Mouse (Mus musculus) layer of hippocampus, postnatal 36 days (tissue): ENCODE measurements at regions not wholly inside any gene's neighbourhood (a gene's known extent, or its start where the extent isn't known, plus 50 kb on each side); places are given as distances from the start of the nearest gene placed in this dataset.

Experiments used
- DNase-seq, 2 experiments: peaks; one replicate each; pipeline ENCODE4 v3.0.0; 2022

GRCm38 (mm10) chr6:67186537-67187274, 51.3 kb upstream of the Serbp1 start:
- DNase-seq: no peak

GRCm38 (mm10) chr6:67184662-67185061, 53.3 kb upstream of the Serbp1 start:
- DNase-seq: no peak

- no peak for DNase-seq
These were observed 54.3 kb upstream of the Serbp1 start for GRCm38 (mm10) chr6:67183481-67184215.

GRCm38 (mm10) chr6:67182453-67182852, 55.5 kb upstream of the Serbp1 start:
- no peak for DNase-seq

GRCm38 (mm10) chr6:67181459-67181858, 56.5 kb upstream of the Serbp1 start:
- no peak for DNase-seq

GRCm38 (mm10) chr6:67179416-67179815, 58.6 kb upstream of the Serbp1 start:
- no peak for DNase-seq

GRCm38 (mm10) chr6:67178531-67178930, 59.4 kb upstream of the Serbp1 start:
- DNase-seq: no peak

- no peak for DNase-seq
These were observed 59.9 kb upstream of the Serbp1 start for GRCm38 (mm10) chr6:67178101-67178500.

- no peak for DNase-seq
These were observed 67.4 kb upstream of the Serbp1 start for GRCm38 (mm10) chr6:67170674-67170946.

GRCm38 (mm10) chr6:67169873-67170673, 67.9 kb upstream of the Serbp1 start:
- peak in 1 of 2 experiments; percentile 21 for DNase-seq

GRCm38 (mm10) chr6:67168803-67169202, 69.2 kb upstream of the Serbp1 start:
- no peak for DNase-seq

- peak; percentile 40 to 50 for DNase-seq
These were observed 69.8 kb upstream of the Serbp1 start for GRCm38 (mm10) chr6:67168031-67168777.

- no peak for DNase-seq
These were observed 72.9 kb upstream of the Serbp1 start for GRCm38 (mm10) chr6:67165091-67165490.

- DNase-seq: no peak
These were observed 74.0 kb upstream of the Serbp1 start for GRCm38 (mm10) chr6:67163947-67164346.

- DNase-seq: no peak
These were observed 75.2 kb upstream of the Serbp1 start for GRCm38 (mm10) chr6:67162814-67163213.

- DNase-seq: no peak
These were observed 76.4 kb upstream of the Serbp1 start for GRCm38 (mm10) chr6:67161610-67162009.

GRCm38 (mm10) chr6:67160564-67160963, 77.4 kb upstream of the Serbp1 start:
- no peak for DNase-seq

GRCm38 (mm10) chr6:67159726-67160523, 78.1 kb upstream of the Serbp1 start:
- no peak for DNase-seq

GRCm38 (mm10) chr6:67159224-67159623, 78.8 kb upstream of the Serbp1 start:
- DNase-seq: no peak

- DNase-seq: peak; percentile 82 to 85
These were observed 79.2 kb upstream of the Serbp1 start for GRCm38 (mm10) chr6:67158765-67159164.

- no peak for DNase-seq
These were observed 85.0 kb upstream of the Serbp1 start for GRCm38 (mm10) chr6:67152845-67153468.
